Mouse (Mus musculus) lung, embryonic 16.5 days (tissue): Measurements from ENCODE around the gene Il1rl1. TPM values are rescaled to one million over a fixed set of nuclear protein-coding genes. Genes with fewer than 3 reads are reported as not detected.
A peak's percentile ranks its signal among the peaks of the same experiment; 100 is the strongest.

Experiments
- ATAC-seq: fragments of 200-750 bp; cut with Nextera tagmentation; 2 replicates; pipeline ENCODE4 v1.8.0; 2017; ENCODE audit warnings: low read depth, mild to moderate bottlenecking, moderate library complexity
- H3K27ac ChIP-seq: fragments of 300-500 bp; sonication (generic); 2 replicates; pipeline ENCODE4 v1.5.1; 2014; ENCODE audit warnings: mild to moderate bottlenecking, control low read depth, low read length
- H3K27me3 ChIP-seq: fragments of 300-500 bp; sonication (generic); 2 replicates; pipeline ENCODE4 v1.6.1; 2014; ENCODE audit warnings: low read depth, low read length, mixed read lengths; ENCODE audit not compliant: control insufficient read depth, insufficient read depth
- H3K36me3 ChIP-seq: fragments of 300-500 bp; sonication (generic); 2 replicates; pipeline ENCODE4 v1.6.1; 2014; ENCODE audit warnings: low read length; ENCODE audit not compliant: control insufficient read depth, insufficient read depth
- H3K4me1 ChIP-seq: fragments of 300-500 bp; sonication (generic); replicated peaks from 2 replicates; pipeline ENCODE4 v1.6.1; 2014; ENCODE audit warnings: low read length, mixed read lengths; ENCODE audit not compliant: control insufficient read depth, insufficient read depth
- H3K4me2 ChIP-seq: fragments of 300-500 bp; sonication (generic); 2 replicates; pipeline ENCODE4 v1.6.1; 2014; ENCODE audit warnings: low read depth, low read length, control low read depth
- H3K4me3 ChIP-seq: fragments of 300-500 bp; sonication (generic); 2 replicates; pipeline ENCODE4 v1.5.1; 2014; ENCODE audit warnings: mild to moderate bottlenecking, low read length, control low read depth
- H3K9ac ChIP-seq: fragments of 300-500 bp; sonication (generic); 2 replicates; pipeline ENCODE4 v1.6.1; 2014; ENCODE audit warnings: low read length, control low read depth
- H3K9me3 ChIP-seq: fragments of 300-500 bp; sonication (generic); 2 replicates; pipeline ENCODE4 v1.6.1; 2016; ENCODE audit warnings: low read length; ENCODE audit not compliant: control insufficient read depth
- WGBS: fragments of 180-500 bp; shearing (Covaris S2); extraction: QIAGEN DNeasy Blood & Tissue Kit; methylation state at CpG from one replicate; pipeline ENCODE4 v1.1.7; 2014; 5-methylcytosine and 5-hydroxymethylcytosine counted together
- polyA plus RNA-seq: library from polyadenylated mRNA; unstranded; fragments of >200 nt; fragmentation: Nextera tagmentation; extraction: Ambion mirVana; gene quantifications from 2 replicates; pipeline ENCODE4 v1.2.1, GENCODE M21; 2015

The Il1rl1 gene
- polyA plus RNA-seq, 1 experiment from 2014 or later = 0.36 TPM

DNA sequence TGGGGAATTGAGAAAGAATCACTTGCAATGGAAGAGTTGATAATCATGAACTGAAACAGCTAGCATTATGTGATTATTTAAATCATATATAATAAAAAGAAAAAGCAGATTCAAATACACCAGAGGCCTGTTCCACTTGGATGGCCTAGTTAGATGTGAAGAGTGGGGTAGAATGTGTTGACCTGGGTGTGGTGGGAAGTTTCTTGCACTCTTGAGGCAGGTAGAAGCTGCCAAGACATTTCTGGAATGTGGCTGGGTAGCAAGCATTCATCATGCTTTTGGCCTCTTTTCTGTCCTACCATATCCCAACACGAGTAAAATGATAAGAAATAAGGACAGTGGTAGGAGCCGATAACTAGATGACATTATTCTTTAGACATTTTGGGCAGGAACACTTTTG, 39.4 kb downstream of the Il1rl1 start:
- Histone ChIP-seq H3K4me3 (no peak overlapping the region), H3K36me3 (no peaks in the 10 kb centered on the region), H3K27me3 (no peaks in the 10 kb centered on the region), H3K9me3 (no peaks in the 10 kb centered on the region), H3K4me1 (no peaks in the 10 kb centered on the region), H3K27ac (no peak overlapping the region), H3K9ac (no peak overlapping the region), H3K4me2 (no peak overlapping the region)
- ATAC-seq = peak; percentile 71; the same call in 1 of the 2 replicates
- 44% methylated on average over 2 of the region's 2 CpGs for WGBS

DNA sequence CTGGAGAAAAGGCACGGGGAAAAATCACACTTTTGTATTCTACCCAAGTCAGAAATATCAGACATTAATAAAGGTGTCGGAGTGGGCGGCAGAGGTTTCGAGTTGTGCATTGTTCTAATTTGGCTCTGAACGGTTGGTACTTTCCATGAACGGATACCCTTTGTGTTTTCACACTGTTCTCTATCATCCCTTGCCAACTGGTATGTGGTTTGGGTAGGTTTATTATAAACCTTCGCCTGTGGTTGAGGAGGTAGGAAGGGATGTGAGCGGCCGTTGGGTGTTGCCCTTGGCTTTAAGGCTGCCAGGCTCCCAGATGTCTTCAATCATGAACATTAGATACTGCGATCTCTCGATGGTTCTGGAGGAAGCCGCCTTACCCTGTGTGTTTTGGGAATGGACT, 40.5 kb downstream of the Il1rl1 start:
- no peak for ATAC-seq
- 79% methylated on average over 12 of the region's 12 CpGs for WGBS
- Histone ChIP-seq H3K4me3 (no peak overlapping the region), H3K27me3 (no peaks in the 10 kb centered on the region), H3K27ac (no peak overlapping the region), H3K36me3 (no peaks in the 10 kb centered on the region), H3K9me3 (no peaks in the 10 kb centered on the region), H3K9ac (no peak overlapping the region), H3K4me2 (no peak overlapping the region), H3K4me1 (no peaks in the 10 kb centered on the region)

DNA sequence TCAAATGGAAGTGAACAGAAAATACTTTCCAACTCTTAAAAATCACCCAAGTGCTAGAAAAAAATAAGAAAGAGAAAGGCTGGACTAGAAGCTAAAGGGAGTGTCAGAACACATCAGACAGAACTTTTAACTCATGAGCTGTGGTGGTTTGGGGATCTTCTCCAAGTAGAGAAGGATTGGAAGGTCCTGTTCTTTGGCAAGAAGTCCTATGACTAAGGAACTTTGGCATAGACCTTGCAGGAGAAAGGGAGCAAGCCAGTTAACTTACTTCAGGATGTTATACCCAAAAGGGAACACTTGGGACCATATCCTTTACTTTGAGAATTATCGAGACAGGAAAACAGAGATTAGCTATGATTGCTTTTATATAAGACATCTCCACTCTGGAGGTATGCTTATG, 43.0 kb downstream of the Il1rl1 start:
- WGBS = 91% methylated on average over 1 of the region's 1 CpGs
- Histone ChIP-seq H3K27ac (no peak overlapping the region), H3K4me3 (no peak overlapping the region), H3K9me3 (no peaks in the 10 kb centered on the region), H3K4me2 (no peak overlapping the region), H3K36me3 (no peaks in the 10 kb centered on the region), H3K9ac (no peak overlapping the region), H3K27me3 (no peaks in the 10 kb centered on the region), H3K4me1 (no peaks in the 10 kb centered on the region)
- ATAC-seq = no peak

DNA sequence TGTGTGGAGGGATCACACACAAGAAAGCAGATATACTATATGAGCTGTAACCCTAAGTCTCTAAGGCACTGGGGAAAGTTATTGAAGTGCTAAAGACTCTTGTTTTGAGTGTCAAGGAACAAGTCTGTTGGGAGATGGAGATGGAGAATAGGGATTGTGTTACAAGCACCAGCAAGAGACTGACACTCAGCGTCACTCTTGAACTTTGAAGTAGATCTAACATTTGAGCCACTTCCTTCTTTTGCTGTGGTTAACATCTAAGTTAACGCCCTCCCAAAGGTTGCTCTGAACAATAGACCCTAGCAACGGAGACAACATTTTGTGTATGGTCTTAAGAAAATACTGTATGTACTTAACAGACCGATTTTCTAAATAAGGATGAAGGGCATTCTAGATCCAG, 44.3 kb downstream of the Il1rl1 start:
- Histone ChIP-seq H3K9me3 (no peaks in the 10 kb centered on the region), H3K4me1 (no peaks in the 10 kb centered on the region), H3K36me3 (no peaks in the 10 kb centered on the region), H3K4me2 (no peak overlapping the region), H3K27ac (no peak overlapping the region), H3K27me3 (no peaks in the 10 kb centered on the region), H3K9ac (no peak overlapping the region), H3K4me3 (no peak overlapping the region)
- ATAC-seq = no peak
- WGBS = 67% methylated on average over 4 of the region's 4 CpGs

DNA sequence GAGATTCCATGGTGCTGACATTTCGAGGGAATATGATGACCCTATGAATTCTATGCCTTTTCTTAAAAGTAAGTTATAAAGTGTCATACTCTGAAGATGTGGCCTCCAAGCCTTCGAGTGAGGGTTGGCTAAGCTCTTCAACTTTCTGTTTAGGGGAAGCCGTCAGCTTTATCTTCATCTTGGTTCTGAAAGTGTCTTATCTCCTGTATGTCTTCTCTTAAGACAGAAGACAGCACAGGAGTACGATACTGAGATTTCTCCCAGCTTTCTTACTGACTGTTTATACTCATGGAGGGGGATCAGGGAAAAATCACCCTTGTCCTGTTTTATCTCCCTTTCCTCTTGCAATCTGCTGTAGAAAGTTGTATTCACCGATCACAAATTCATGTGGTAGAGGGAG, 45.0 kb downstream of the Il1rl1 start:
- Histone ChIP-seq H3K9ac (no peak overlapping the region), H3K4me3 (no peak overlapping the region), H3K9me3 (no peaks in the 10 kb centered on the region), H3K4me1 (no peaks in the 10 kb centered on the region), H3K27me3 (no peaks in the 10 kb centered on the region), H3K27ac (no peak overlapping the region), H3K36me3 (no peaks in the 10 kb centered on the region), H3K4me2 (no peak overlapping the region)
- WGBS = 66% methylated on average over 5 of the region's 5 CpGs
- ATAC-seq = no peak

DNA sequence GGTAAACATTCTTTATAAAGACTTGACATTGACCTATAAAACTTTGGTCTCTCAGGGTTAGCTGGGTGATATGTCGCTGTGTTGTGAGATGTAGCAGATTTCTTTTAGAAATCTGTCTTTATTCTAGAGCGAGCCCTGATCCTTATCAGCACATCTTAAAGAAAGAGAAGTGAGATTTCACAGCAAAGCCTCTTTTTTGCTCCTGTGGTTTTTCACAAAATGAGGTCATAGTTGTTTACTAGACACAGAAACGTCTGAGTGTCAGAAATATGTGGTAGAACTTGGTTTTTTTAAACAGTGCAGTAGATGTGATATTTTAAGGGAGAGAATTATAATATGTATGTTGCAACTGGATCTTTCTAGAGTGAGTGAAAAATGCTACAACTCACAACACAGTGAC, 46.3 kb downstream of the Il1rl1 start:
- Histone ChIP-seq H3K4me1 (no peaks in the 10 kb centered on the region), H3K9me3 (no peaks in the 10 kb centered on the region), H3K27ac (no peak overlapping the region), H3K27me3 (no peaks in the 10 kb centered on the region), H3K36me3 (no peaks in the 10 kb centered on the region), H3K9ac (no peak overlapping the region), H3K4me2 (no peak overlapping the region), H3K4me3 (no peak overlapping the region)
- WGBS = 51% methylated on average over 3 of the region's 3 CpGs
- no peak for ATAC-seq

DNA sequence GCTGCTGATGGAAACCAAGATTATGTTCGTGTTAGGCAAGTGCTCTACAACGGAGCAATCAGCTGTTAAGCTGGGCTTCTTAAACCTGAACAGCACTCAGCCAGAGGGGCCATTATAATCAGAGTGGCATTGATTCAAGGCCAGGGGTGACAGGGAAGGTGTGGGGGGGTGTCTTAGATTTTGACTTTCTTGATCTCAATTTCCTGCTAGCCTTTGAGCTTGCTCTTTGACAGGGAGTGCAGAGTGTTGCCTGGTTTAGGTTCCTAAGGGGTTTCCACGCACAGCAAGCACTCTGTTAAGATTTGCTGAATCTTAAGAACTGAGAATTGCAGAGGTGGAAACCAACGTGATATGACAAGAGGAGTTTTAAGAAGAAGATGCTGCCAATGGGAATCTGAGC, 47.4 kb downstream of the Il1rl1 start:
- no peaks in the 10 kb centered on the region for H3K4me1 ChIP-seq
- H3K4me3 ChIP-seq = no peak overlapping the region
- 45% methylated on average over 4 of the region's 4 CpGs for WGBS
- H3K27ac ChIP-seq = no peak overlapping the region
- H3K9me3 ChIP-seq = no peaks in the 10 kb centered on the region
- no peaks in the 10 kb centered on the region for H3K36me3 ChIP-seq
- ATAC-seq = no peak
- no peaks in the 10 kb centered on the region for H3K27me3 ChIP-seq
- H3K9ac ChIP-seq = no peak overlapping the region
- no peak overlapping the region for H3K4me2 ChIP-seq

DNA sequence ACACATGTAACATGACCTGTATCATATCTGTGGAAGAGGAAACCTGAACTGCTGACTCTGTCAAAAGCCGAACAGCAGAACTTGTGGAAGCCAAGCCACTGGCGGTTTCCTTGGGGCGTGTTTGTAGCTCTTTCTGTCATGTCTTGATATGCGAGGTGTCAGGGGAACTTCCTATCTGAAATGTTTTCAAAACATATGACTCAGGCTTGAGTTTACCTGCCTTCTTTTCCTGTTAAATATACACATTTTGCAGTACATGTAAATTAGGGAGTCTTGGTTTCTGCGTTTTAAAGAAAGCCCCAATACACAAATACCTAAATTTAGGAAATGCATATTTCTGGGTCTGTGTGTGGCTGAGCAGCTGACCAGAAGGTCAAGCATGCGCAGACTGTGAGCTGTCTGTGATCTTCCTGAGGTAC, 50.1 kb downstream of the Il1rl1 start:
- H3K9ac ChIP-seq = no peak overlapping the region
- H3K4me2 ChIP-seq = no peak overlapping the region
- no peaks in the 10 kb centered on the region for H3K36me3 ChIP-seq
- H3K9me3 ChIP-seq = no peaks in the 10 kb centered on the region
- no peaks in the 10 kb centered on the region for H3K4me1 ChIP-seq
- H3K27me3 ChIP-seq = no peaks in the 10 kb centered on the region
- WGBS = 46% methylated on average over 6 of the region's 6 CpGs
- H3K4me3 ChIP-seq = no peak overlapping the region
- ATAC-seq = no peak
- no peak overlapping the region for H3K27ac ChIP-seq

DNA sequence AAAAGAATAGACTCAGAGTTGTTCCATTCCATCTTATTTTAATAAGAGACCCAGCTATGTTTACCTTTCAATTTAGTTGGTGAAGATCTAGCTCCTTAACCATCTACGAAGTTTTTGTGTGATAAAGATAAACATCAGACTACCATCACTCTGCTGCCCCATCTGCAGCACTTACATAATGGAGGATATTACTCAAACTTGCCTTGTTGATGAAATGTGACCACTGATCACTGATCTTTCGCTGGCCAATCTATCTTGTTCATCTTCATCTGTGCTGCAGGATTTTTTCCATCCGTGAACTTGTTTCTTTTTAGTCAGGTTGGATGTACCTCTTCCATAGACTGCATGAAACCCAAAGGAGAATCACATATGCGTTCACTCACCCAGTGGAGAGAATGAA, 65.2 kb downstream of the Il1rl1 start:
- ATAC-seq = no peak
- 77% methylated on average over 4 of the region's 4 CpGs for WGBS
- Histone ChIP-seq H3K36me3 (no peaks in the 10 kb centered on the region), H3K9me3 (no peaks in the 10 kb centered on the region), H3K27me3 (no peaks in the 10 kb centered on the region), H3K27ac (no peak overlapping the region), H3K4me2 (no peak overlapping the region), H3K4me1 (peaks cover 3% of the 10 kb centered on the region; the same call in 1 of the 2 replicates), H3K9ac (no peak overlapping the region), H3K4me3 (no peak overlapping the region)

DNA sequence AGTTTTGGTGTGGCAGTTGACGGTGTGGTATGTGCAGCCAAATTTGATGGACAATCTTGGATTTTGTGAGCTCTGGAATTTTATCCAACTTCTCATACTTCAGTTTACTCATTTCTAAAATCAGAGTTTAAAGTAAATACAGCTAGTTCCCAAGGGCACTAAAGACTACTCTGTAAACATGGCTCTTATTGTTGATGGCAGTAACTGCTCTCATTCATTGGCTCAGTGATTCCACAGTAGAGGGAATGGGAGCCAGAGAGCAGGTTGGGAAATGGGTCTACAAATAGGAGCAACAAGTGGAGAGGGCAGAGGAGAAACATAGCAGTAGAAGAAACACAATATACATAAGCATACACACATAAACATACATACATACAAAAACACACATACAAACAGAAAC, 70.3 kb downstream of the Il1rl1 start:
- 0 out of 2 replicates have a peak, but pooled peaks have one; percentile 51 for ATAC-seq
- no peak overlapping the region for H3K27ac ChIP-seq

More for the DNA sequence above, 70.3 kb downstream of the Il1rl1 start:
- no peak overlapping the region for H3K4me2 ChIP-seq
- H3K9me3 ChIP-seq = no peaks in the 10 kb centered on the region
- no peak overlapping the region for H3K4me3 ChIP-seq
- no peak overlapping the region for H3K9ac ChIP-seq
- H3K36me3 ChIP-seq = no peaks in the 10 kb centered on the region
- peaks cover 6% of the 10 kb centered on the region; the same call in 1 of the 2 replicates for H3K4me1 ChIP-seq
- WGBS = 53% methylated on average over 1 of the region's 1 CpGs
- H3K27me3 ChIP-seq = no peaks in the 10 kb centered on the region
